ENCODE assay signal across 8 mouse cellular contexts in the genomic region with DNA sequence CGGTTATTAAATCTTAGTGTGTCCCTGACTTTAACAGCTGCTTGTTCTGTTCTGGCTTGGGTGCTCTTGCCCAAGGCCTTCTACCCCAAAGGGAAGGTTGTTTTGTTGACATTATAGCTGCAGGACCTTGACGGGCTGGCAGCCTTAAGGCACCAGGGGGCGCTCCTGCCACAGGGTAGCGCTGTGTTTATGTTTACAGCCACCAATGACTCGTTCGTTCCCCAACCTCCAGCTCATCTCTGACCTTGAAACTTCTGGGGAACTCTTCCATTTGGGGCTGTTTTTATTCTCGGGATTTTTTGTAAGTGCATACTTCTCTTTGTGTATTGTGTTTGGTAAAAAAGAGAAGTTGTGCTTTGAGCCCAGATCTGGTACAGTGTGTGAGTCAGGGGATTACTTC. TPM values are rescaled to one million over a fixed set of nuclear protein-coding genes. Genes with fewer than 3 reads are reported as not detected.
A peak's percentile ranks its signal among the peaks of the same experiment; 100 is the strongest.
DNase-seq lines count a peak whose midpoint lies in the region; ATAC-seq and TF ChIP-seq lines count a peak whose summit lies in the region.

No protein-coding gene starts in this region.

- ATAC-seq in kidney, embryonic 14.5 days (ENCODE audit: low FRiP score, low TSS enrichment) = no peak; the same call in 1 of the 2 replicates
- ATAC-seq in limb, embryonic 15.5 days (ENCODE audit: insufficient number of reproducible peaks, low FRiP score, low TSS enrichment, low read depth) = no peak
- ATAC-seq in midbrain, postnatal 0 days (ENCODE audit: low FRiP score) = no peak

- H3K9me3 ChIP-seq in heart, embryonic 10.5 days = no peaks in the 10 kb centered on the region
- no peaks in the 10 kb centered on the region for H3K9me3 ChIP-seq in kidney, embryonic 14.5 days (ENCODE audit: control insufficient read depth, low read length)
- H3K9me3 ChIP-seq in limb, embryonic 15.5 days = no peaks in the 10 kb centered on the region
- H3K9me3 ChIP-seq in midbrain, postnatal 0 days (ENCODE audit: low read length) = no peaks in the 10 kb centered on the region

- TF ChIP-seq CTCF in bone marrow, adult 2 months (IDR thresholded peaks at IDR 0.05; ENCODE audit: control insufficient read depth, insufficient read depth, low read length) = peak; percentile 99
- TF ChIP-seq CTCF in embryonic fibroblast, embryonic 13.5 days (IDR thresholded peaks at IDR 0.05; ENCODE audit: borderline replicate concordance, insufficient read depth, low read length) = peak; percentile 95
- TF ChIP-seq CTCF in midbrain, postnatal 0 days (IDR thresholded peaks at IDR 0.05) = peak; percentile 91

- H3K4me1 ChIP-seq in bone marrow, adult 2 months (ENCODE audit: control insufficient read depth, insufficient read depth, low read length) = peaks cover 5% of the 10 kb centered on the region
- peaks cover 2% of the 10 kb centered on the region; the same call in 1 of the 2 replicates for H3K4me1 ChIP-seq in embryonic fibroblast, embryonic 13.5 days (ENCODE audit: control insufficient read depth, insufficient read depth, low read length)
- H3K4me1 ChIP-seq in heart, embryonic 10.5 days = peaks cover 32% of the 10 kb centered on the region
- peaks cover 23% of the 10 kb centered on the region for H3K4me1 ChIP-seq in kidney, embryonic 14.5 days (ENCODE audit: control insufficient read depth, insufficient read depth, low read length)
- H3K4me1 ChIP-seq in limb, embryonic 15.5 days = peaks cover 33% of the 10 kb centered on the region
- H3K4me1 ChIP-seq in midbrain, postnatal 0 days (ENCODE audit: insufficient read depth, low read length) = peaks cover 9% of the 10 kb centered on the region; the same call in 1 of the 2 replicates

- H3K27me3 ChIP-seq in heart, embryonic 10.5 days (ENCODE audit: insufficient read depth, poor library complexity, severe bottlenecking) = no peaks in the 10 kb centered on the region
- no peaks in the 10 kb centered on the region for H3K27me3 ChIP-seq in kidney, embryonic 14.5 days (ENCODE audit: control insufficient read depth, insufficient read depth, low read length)
- H3K27me3 ChIP-seq in limb, embryonic 15.5 days = no peaks in the 10 kb centered on the region
- no peaks in the 10 kb centered on the region for H3K27me3 ChIP-seq in midbrain, postnatal 0 days (ENCODE audit: insufficient read depth, low read length)

- H3K27ac ChIP-seq in bone marrow, adult 2 months (ENCODE audit: control insufficient read depth, insufficient read depth, low read depth, low read length, poor library complexity) = peak overlapping the region; percentile 6; the same call in 1 of the 2 replicates
- no peak overlapping the region for H3K27ac ChIP-seq in embryonic fibroblast, embryonic 13.5 days (ENCODE audit: insufficient read depth, low read length)
- H3K27ac ChIP-seq in heart, embryonic 10.5 days = 0 out of 2 replicates have a peak overlapping the region, but pooled peaks have one; percentile 11
- no peak overlapping the region for H3K27ac ChIP-seq in kidney, embryonic 14.5 days (ENCODE audit: low read depth, low read length)
- no peak overlapping the region for H3K27ac ChIP-seq in limb, embryonic 15.5 days
- no peak overlapping the region for H3K27ac ChIP-seq in midbrain, postnatal 0 days (ENCODE audit: low read depth, low read length)

- peak overlapping the region; percentile 22 for H3K4me3 ChIP-seq in bone marrow, adult 2 months (replicated peaks; ENCODE audit: control insufficient read depth, low read depth, low read length)
- H3K4me3 ChIP-seq in embryonic fibroblast, embryonic 13.5 days (ENCODE audit: insufficient read depth, low read length) = peak overlapping the region; percentile 83
- peak overlapping the region; percentile 83 for H3K4me3 ChIP-seq in heart, embryonic 10.5 days
- peak overlapping the region; percentile 99 for H3K4me3 ChIP-seq in kidney, embryonic 14.5 days (ENCODE audit: low read length)
- peak overlapping the region; percentile 100 for H3K4me3 ChIP-seq in limb, embryonic 15.5 days
- peak overlapping the region; percentile 100; the same call in 1 of the 2 replicates for H3K4me3 ChIP-seq in midbrain, postnatal 0 days (ENCODE audit: low read depth, low read length)

- H3K36me3 ChIP-seq in heart, embryonic 10.5 days = peaks cover 55% of the 10 kb centered on the region
- H3K36me3 ChIP-seq in kidney, embryonic 14.5 days (ENCODE audit: control insufficient read depth, insufficient read depth, low read length) = peaks cover 29% of the 10 kb centered on the region
- H3K36me3 ChIP-seq in limb, embryonic 15.5 days = peaks cover 43% of the 10 kb centered on the region
- peaks cover 30% of the 10 kb centered on the region for H3K36me3 ChIP-seq in midbrain, postnatal 0 days (ENCODE audit: insufficient read depth, low read length)

- WGBS in bone marrow, adult 2 months = 0% methylated on average over 7 of the region's 7 CpGs
- WGBS in heart, embryonic 10.5 days = 1% methylated on average over 7 of the region's 7 CpGs
- 3% methylated on average over 7 of the region's 7 CpGs for WGBS in kidney, embryonic 14.5 days
- WGBS in limb, embryonic 15.5 days = 2% methylated on average over 7 of the region's 7 CpGs
- under 1% methylated on average over 7 of the region's 7 CpGs for WGBS in midbrain, postnatal 0 days

- peak overlapping the region; percentile 87 for H3K4me2 ChIP-seq in kidney, embryonic 14.5 days (replicated peaks; ENCODE audit: low read depth, low read length)
- H3K4me2 ChIP-seq in limb, embryonic 15.5 days = peak overlapping the region; percentile 90
- H3K4me2 ChIP-seq in midbrain, postnatal 0 days (ENCODE audit: low read depth, low read length, poor library complexity, severe bottlenecking) = peak overlapping the region; percentile 95

- peak overlapping the region; percentile 75; the same call in 1 of the 2 replicates for H3K9ac ChIP-seq in kidney, embryonic 14.5 days (ENCODE audit: low read depth, low read length)
- no peak overlapping the region for H3K9ac ChIP-seq in limb, embryonic 15.5 days
- H3K9ac ChIP-seq in midbrain, postnatal 0 days (replicated peaks; ENCODE audit: low read length, poor library complexity, severe bottlenecking) = no peak overlapping the region

- DNase-seq in B cell, adult 2 months = peak; percentile 97
- peak; percentile 93 for DNase-seq in heart, embryonic 10.5 days (ENCODE audit: low spot score)
- peak; percentile 83 for DNase-seq in midbrain, postnatal 0 days (ENCODE audit: low spot score)
- DNase-seq in spleen, postnatal 10 days (ENCODE audit: low spot score in 2 of 2) = peak; percentile 92 to 96

- no peak for TF ChIP-seq POLR2A in bone marrow, adult 2 months (IDR thresholded peaks at IDR 0.05; ENCODE audit: borderline replicate concordance, control insufficient read depth, low read depth, low read length)
- TF ChIP-seq POLR2A in embryonic fibroblast, embryonic 13.5 days (IDR thresholded peaks at IDR 0.05; ENCODE audit: low read depth, low read length) = no peak; the same call in 1 of the 2 replicates

RNA-seq across cellular contexts. Expression of a gene that starts 1.1 kb away (rescaled TPM):
- polyA plus RNA-seq in bone marrow, adult 2 months (2011; ENCODE audit: insufficient read depth, insufficient read length, low replicate concordance, missing spikeins) = 108 and 116 TPM in 2 replicates
- 71.8 and 85.3 TPM in 2 replicates for polyA plus RNA-seq in embryonic fibroblast, embryonic 13.5 days (2011; ENCODE audit: insufficient read length, low read depth, missing spikeins)
- 98.7 and 105 TPM in 2 replicates for polyA plus RNA-seq in heart, embryonic 10.5 days (2016; fragmentation: Nextera tagmentation; extraction: Ambion mirVana)
- 106 and 129 TPM in 2 replicates for polyA plus RNA-seq in kidney, embryonic 14.5 days (2014; fragmentation: Nextera tagmentation; extraction: Ambion mirVana)
- 91.0 and 99.0 TPM in 2 replicates for polyA plus RNA-seq in limb, embryonic 15.5 days (2015; fragmentation: Nextera tagmentation; extraction: Ambion mirVana)
- 65.3 and 65.8 TPM in 2 replicates for total RNA-seq in midbrain, postnatal 0 days (2014; rRNA removed)
- 96.9 and 102 TPM in 2 replicates for polyA plus RNA-seq in midbrain, postnatal 0 days (2015; fragmentation: Nextera tagmentation; extraction: Ambion mirVana)

RNA-seq across cellular contexts. Expression of a gene that starts 1.4 kb away (rescaled TPM):
- 42.7 and 57.4 TPM in 2 replicates for polyA plus RNA-seq in bone marrow, adult 2 months (2011; ENCODE audit: insufficient read depth, insufficient read length, low replicate concordance, missing spikeins)
- 20.8 and 21.1 TPM in 2 replicates for polyA plus RNA-seq in embryonic fibroblast, embryonic 13.5 days (2011; ENCODE audit: insufficient read length, low read depth, missing spikeins)
- polyA plus RNA-seq in heart, embryonic 10.5 days (2016; fragmentation: Nextera tagmentation; extraction: Ambion mirVana) = 46.0 and 63.9 TPM in 2 replicates
- polyA plus RNA-seq in kidney, embryonic 14.5 days (2014; fragmentation: Nextera tagmentation; extraction: Ambion mirVana) = 30.0 and 53.0 TPM in 2 replicates
- 38.4 and 45.9 TPM in 2 replicates for polyA plus RNA-seq in limb, embryonic 15.5 days (2015; fragmentation: Nextera tagmentation; extraction: Ambion mirVana)
- 44.7 and 51.1 TPM in 2 replicates for total RNA-seq in midbrain, postnatal 0 days (2014; rRNA removed)
- 24.8 and 26.5 TPM in 2 replicates for polyA plus RNA-seq in midbrain, postnatal 0 days (2015; fragmentation: Nextera tagmentation; extraction: Ambion mirVana)

RNA-seq across cellular contexts. Expression of a gene that starts 26.7 kb away (rescaled TPM):
- 1.4 and 1.8 TPM in 2 replicates for polyA plus RNA-seq in bone marrow, adult 2 months (2011; ENCODE audit: insufficient read depth, insufficient read length, low replicate concordance, missing spikeins)
- 66.6 and 92.8 TPM in 2 replicates for polyA plus RNA-seq in embryonic fibroblast, embryonic 13.5 days (2011; ENCODE audit: insufficient read length, low read depth, missing spikeins)
- 13.5 and 42.1 TPM in 2 replicates for polyA plus RNA-seq in heart, embryonic 10.5 days (2016; fragmentation: Nextera tagmentation; extraction: Ambion mirVana)
- 17.6 and 24.8 TPM in 2 replicates for polyA plus RNA-seq in kidney, embryonic 14.5 days (2014; fragmentation: Nextera tagmentation; extraction: Ambion mirVana)
- polyA plus RNA-seq in limb, embryonic 15.5 days (2015; fragmentation: Nextera tagmentation; extraction: Ambion mirVana) = 202 and 204 TPM in 2 replicates
- total RNA-seq in midbrain, postnatal 0 days (2014; rRNA removed) = 9.5 and 10.1 TPM in 2 replicates
- polyA plus RNA-seq in midbrain, postnatal 0 days (2015; fragmentation: Nextera tagmentation; extraction: Ambion mirVana) = 5.9 and 6.3 TPM in 2 replicates

RNA-seq across cellular contexts. Expression of a gene that starts 38.1 kb away (rescaled TPM):
- polyA plus RNA-seq in bone marrow, adult 2 months (2011; ENCODE audit: insufficient read depth, insufficient read length, low replicate concordance, missing spikeins) = 1.0 and 3.0 TPM in 2 replicates
- 6.0 and 7.1 TPM in 2 replicates for polyA plus RNA-seq in embryonic fibroblast, embryonic 13.5 days (2011; ENCODE audit: insufficient read length, low read depth, missing spikeins)
- 5.3 and 6.4 TPM in 2 replicates for polyA plus RNA-seq in heart, embryonic 10.5 days (2016; fragmentation: Nextera tagmentation; extraction: Ambion mirVana)
- 2.2 and 4.3 TPM in 2 replicates for polyA plus RNA-seq in kidney, embryonic 14.5 days (2014; fragmentation: Nextera tagmentation; extraction: Ambion mirVana)
- polyA plus RNA-seq in limb, embryonic 15.5 days (2015; fragmentation: Nextera tagmentation; extraction: Ambion mirVana) = 9.0 and 9.3 TPM in 2 replicates
- total RNA-seq in midbrain, postnatal 0 days (2014; rRNA removed) = 11.5 and 15.4 TPM in 2 replicates
- polyA plus RNA-seq in midbrain, postnatal 0 days (2015; fragmentation: Nextera tagmentation; extraction: Ambion mirVana) = 8.7 and 9.0 TPM in 2 replicates

RNA-seq across cellular contexts. Expression of a gene that starts 49.1 kb away (rescaled TPM):
- not detected in 2 replicates for polyA plus RNA-seq in bone marrow, adult 2 months (2011; ENCODE audit: insufficient read depth, insufficient read length, low replicate concordance, missing spikeins)
- polyA plus RNA-seq in embryonic fibroblast, embryonic 13.5 days (2011; ENCODE audit: insufficient read length, low read depth, missing spikeins) = not detected in 2 replicates
- not detected in 2 replicates for polyA plus RNA-seq in heart, embryonic 10.5 days (2016; fragmentation: Nextera tagmentation; extraction: Ambion mirVana)
- polyA plus RNA-seq in kidney, embryonic 14.5 days (2014; fragmentation: Nextera tagmentation; extraction: Ambion mirVana) = not detected in 2 replicates
- polyA plus RNA-seq in limb, embryonic 15.5 days (2015; fragmentation: Nextera tagmentation; extraction: Ambion mirVana) = not detected in 2 replicates
- total RNA-seq in midbrain, postnatal 0 days (2014; rRNA removed) = not detected in 2 replicates
- not detected in 2 replicates for polyA plus RNA-seq in midbrain, postnatal 0 days (2015; fragmentation: Nextera tagmentation; extraction: Ambion mirVana)

Comparison
In these comparisons a context has a peak if more than half of its experiments do, and no peak if none do; other contexts are left out.
1. H3K27ac ChIP-seq: peak in bone marrow, adult 2 months (single experiment) and heart, embryonic 10.5 days (single experiment); none in embryonic fibroblast, embryonic 13.5 days (single experiment), kidney, embryonic 14.5 days (single experiment), limb, embryonic 15.5 days (single experiment) and midbrain, postnatal 0 days (single experiment).
2. H3K4me3 ChIP-seq: peak in every context shown above with its lines; median percentile 100 in limb, embryonic 15.5 days; 100 in midbrain, postnatal 0 days; 99 in kidney, embryonic 14.5 days; 83 in embryonic fibroblast, embryonic 13.5 days; 83 in heart, embryonic 10.5 days; 22 in bone marrow, adult 2 months.
3. Peak in every context shown above with its lines, with median percentiles within 50 percentile points of each other: DNase-seq, CTCF ChIP-seq and H3K4me2 ChIP-seq.